Mouse (Mus musculus) thymus, postnatal 14 days (tissue): Measurements from ENCODE around the gene Eml3.

Experiments used
- DNase-seq: peaks from one replicate; pipeline ENCODE4 v3.0.0; 2021

Eml3 gene

DNA sequence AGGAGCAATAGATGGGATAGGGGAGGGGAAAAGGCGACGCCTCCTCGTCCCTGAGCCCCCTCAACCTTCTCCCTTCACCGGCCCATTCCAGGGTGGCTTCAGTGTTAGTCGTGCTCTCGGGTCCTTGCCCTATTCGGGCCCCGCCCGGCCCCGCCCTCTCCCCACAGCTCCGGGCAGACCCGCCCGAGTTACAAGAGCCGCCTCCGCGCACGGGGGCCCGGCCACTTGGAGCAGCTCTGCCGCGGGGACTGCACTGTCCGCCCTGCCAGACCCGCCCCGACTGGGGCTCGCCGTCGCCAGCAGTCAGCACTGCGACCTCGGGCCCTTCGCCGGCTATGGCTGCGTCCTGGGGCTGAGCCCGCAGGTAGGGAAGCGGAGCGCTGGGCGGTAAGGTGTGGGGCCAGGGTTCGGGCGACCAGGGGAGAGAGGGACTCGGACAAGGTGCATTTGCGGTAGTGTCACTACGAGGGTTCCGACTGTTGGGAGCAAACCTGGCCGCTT lies 59.8 kb downstream of the Eml3 start, which contains the start of gene Ahnak:
Gene Ahnak (plus strand): TSS at position 219 of the 501 bp plus-strand sequence.
- peak; percentile 25 for DNase-seq

DNA sequence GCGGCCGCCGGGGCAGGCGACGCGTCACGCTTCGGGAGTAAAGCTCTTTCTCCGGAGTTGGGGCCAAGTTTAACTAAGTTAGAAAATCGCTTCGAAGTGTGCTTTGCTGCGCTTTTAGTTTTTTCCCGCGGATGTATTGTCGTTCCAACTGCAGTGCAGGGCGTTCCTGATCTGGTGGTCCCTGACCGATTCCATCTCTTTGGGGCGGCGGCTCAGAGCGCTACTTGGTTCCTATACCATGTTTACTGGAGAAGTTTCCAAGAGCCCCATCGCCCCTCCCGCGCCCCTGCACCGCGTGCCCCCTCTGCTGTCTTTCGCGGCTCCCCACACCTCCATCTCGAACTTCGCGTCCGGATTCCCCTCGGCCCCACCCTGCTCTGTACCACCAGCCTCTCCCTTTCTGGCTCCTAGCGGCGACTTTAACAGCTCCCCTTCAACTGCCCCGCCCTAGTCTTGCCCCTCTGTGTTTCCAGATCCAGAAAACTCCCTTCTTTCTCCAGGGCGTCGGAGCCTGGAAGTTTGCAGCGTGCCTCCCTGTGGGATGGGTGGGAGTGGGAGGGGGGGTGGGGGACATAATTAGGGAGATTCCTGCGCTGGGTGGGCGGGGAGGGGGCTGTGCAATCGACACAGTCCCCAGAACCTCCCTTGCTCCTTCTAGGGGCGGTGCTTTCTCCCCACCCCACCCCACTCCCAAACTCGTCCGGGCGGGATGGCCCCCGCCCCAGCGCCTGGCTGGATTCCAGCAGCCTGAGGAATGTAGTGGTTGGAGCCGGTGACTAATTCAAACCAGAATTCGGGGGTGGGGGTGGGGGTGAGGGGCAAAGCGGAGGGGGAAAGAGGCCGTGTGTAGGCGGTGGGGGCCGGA lies 60.4 kb downstream of the Eml3 start:
- DNase-seq = peak; percentile 67

DNA sequence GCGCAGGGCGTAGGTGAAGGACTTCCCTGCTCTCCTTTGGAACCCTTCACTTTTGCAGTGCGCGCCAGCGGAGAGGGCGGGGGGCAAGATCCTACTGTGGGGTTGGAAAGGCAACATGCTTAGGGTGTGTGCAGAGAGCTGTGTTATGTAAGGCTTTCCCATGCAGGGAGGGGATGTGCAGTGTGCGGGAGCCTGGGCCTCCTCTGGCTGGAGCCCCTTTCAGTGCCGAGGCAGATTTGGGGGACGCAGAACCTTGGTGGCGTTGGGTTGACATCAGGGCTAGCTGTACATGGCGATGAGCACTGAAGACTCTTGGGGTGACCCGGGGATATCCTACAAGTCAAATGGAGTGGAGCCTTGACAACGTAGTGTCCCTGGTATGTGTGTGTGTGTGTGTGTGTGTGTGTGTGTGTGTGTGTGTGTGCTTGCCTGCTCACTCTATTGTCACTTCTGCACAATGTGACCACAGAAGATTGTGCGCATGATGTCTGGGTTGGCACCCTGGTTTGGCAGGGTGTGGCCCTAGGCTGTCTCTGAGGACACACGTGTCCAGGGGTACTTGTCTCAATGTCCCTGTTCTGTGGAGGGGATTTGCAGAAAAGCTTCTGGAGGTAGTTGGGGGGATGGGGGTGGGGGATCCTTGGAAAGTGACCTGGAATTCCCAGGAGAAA lies 61.2 kb downstream of the Eml3 start:
- no peak for DNase-seq
